Mouse (Mus musculus): ENCODE data around the gene Adsl. TPM values are rescaled to one million over a fixed set of nuclear protein-coding genes. Genes with fewer than 3 reads are reported as not detected.
"Not testable (repeated sequence)": the region's sequence is repeated elsewhere in the genome, so short reads cannot be mapped to it uniquely, and the experiment has no call there.

Adsl gene
- 10 to 100 TPM; 34.3 to 44.6 (median 37.3) TPM for total RNA-seq (2022)

DNA sequence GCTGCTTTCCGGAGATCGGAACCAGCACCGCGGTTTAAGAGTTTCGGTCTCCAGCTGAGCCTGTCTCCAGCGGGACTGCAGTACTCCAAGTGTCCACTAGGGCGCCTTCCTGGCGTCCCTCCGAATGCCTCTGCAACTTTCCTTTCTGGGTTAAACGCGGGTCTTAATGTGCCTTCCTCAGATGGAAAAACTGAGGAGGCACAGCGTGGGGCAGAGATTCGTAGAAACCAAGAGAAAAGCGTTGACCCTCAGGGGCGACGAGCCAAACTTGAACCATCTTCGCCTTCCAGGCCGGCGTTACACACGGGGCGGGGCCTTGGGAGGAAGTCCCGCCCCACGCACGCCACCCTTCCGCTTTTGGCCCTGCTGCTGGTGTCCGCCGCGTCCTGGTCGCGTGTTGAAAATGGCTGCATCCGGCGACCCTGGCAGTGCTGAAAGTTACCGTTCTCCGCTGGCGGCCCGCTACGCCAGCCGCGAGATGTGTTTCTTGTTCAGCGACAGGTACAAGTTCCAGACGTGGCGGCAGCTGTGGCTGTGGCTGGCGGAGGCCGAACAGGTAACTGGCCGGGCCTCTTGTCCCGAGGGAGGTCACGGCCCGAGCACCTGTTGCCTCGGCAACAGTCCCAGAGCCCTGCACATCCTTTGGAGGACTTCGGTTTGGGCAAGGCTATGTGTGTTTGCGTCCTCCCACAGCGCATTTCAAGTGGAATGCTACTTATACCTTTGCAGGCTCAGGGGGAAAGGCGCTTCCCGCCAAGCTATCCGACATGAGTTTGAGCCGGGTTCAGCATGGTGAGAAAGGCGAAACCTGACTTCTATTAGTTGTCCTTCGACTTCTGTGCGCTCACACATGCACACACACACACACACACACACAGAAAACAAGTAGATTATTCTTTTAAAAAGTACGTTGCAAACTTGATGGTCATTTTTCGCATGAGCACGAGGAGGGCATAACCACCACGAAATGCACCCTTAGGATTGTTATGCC is at the start of gene Adsl:
Adsl (plus strand) TSS at position 346 of the 991 bp plus-strand sequence.
- DNase-seq, result peak; percentile 78

DNA sequence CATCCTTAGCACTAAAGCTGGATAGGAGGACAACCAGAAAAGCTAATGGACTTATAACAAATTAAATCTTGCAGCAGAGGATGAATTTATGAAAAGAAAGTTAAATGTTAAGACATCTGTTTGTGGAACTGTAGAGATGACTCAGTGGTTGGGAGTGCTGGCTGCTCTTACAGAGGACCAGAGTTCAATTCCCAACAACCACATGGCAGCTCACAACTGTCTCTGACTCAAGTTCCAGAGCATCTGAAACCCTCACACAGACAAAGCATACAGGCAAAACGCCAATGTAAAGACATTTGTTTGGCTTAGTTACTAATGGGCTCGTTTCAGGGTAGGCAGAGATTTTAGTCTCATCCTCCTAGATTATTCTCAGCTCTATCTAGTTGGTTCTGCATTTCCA is 48.5 kb upstream of the Adsl start:
- no peak for DNase-seq

DNA sequence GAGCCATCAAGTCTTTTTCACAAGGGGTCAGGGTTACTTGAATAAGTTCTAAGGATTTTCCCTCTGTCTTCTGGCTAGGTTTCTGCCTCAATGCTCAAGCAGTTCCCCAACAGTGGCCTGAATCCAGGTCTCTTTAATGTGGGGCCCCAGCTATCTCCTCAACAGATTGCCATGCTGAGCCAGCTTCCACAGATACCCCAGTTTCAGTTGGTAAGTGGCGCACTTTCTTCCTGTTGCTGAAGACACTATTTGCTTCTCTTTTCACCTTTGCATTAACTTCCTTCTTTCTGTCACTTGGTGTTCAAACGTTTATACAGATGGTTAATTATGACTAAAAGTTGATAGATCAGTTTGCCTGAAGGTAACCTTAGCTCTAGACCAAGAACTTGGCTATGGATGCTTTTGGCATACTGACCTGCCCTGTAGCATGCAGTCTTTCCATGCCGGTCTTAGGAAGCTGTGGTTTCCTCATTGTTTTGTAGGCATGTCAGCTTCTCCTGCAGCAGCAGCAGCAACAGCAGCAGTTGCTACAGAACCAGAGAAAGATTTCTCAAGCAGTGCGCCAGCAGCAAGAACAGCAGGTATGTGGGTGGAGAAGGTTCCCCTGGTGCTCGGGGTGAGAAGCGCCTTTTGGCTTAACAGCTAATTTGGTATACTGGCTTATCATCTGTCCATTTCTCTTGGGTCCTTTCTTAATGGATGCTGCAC is 46.3 kb upstream of the Adsl start:
- no peak for DNase-seq

DNA sequence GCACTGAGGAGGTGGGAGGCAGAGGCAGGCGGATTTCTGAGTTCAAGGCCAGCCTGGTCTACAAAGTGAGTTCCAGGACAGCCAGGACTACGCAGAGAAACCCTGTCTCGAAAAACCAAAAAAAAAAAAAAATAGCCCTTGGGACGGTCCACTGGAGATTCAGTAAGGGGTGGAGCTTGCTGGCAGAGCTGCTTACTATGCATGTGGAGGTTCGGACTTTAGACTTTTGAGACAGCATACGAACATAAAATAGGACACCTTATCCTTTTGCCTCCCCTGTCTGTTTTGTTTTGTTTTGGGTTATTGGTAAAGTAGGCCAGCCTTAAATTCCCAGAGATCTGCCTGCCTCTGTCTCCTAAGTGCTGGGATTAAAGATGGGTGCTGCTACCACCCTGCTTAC is 43.5 kb upstream of the Adsl start:
- not testable (repeated sequence) for DNase-seq

DNA sequence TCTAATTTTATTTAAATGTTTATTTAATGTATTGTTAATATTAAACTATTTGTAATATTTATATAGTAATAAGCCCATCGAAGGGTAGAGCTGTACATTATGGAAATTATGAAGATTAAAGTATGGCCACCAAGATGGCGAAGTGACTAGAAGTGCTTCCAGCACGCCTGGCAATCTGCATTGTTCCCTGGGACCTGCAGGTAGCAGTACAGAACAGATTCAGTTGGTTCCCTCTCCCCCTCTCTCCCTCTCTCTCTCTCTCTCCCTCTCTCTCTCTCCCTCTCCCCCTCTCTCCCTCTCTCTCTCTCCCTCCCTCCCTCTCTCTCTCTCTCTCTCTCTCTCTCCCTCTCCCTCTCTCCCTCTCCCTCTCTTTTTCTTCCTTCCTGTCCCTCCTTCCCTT is 38.1 kb upstream of the Adsl start:
- DNase-seq, result no peak

DNA sequence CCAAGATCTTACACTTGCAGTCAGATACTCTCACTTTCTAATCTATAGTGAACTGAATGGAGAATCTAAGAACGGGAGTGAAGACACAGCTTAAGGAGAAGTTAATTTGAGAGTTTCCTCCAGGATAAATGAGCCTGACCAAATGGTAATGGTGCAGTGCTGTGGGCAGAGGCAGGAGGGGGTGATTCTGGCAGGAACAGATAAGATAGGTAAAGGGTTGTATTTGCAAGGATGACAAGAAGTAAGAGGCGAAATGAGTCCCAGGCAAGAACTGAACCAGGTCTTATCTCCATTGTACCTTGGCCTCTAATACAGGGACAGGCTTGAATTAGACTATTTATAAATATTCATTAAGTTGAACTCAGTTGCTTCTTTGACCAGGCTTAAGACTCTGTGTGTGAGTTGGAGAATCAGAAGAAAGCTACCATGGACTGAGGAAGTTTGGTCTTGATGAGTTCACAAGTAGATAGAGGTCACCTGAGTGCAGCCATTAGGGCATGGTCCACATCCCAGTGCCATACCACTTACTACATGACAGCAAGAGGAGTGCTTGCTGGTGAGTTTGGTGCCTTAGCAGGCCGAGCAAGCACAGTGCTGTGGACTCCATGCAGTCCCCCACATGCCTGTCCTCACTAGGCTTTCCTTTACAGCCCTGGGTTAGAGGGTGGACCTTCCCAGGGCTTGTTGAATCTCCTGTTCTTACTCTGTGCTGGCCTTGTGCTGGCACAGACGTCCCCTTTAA is 37.3 kb upstream of the Adsl start:
- no peak for DNase-seq

DNA sequence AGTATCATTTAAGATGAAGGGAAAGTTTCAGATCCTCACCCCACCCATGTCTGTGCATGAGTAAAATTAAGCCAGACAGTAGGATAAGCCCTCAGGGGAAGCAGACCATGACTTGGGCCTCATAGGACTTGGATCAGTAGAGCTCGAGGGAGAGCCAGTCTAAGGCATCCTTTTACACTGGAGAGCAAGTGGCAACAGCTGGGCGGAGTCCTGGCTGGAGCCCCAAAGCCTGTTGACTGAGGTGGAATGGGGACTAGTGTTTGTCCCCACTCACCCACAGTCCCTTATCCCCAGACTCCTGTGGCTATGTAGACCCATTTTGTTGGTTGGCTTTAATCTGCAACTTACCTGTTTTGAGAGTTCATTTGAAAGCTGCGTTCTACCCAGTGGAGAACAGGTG is 36.1 kb upstream of the Adsl start:
- DNase-seq, result no peak

DNA sequence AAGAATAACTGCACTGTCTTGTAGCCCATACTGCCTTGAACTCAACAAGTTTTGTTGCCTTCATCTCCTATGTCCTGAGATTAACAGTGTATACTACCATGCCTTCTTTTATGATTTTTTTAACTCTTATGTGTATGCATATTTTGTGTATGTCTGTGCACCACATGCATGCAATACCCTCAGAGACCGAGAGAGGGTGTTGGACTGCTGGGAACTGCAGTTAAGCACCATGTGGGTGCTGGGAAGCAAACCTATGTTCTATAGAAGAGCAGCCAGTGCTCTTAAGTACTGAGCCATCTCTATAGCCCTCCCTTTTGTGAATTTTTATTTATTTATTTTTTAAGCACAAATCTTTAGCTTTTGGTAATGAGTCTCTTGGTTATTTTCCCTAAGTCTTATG is 34.5 kb upstream of the Adsl start:
- DNase-seq, result no peak

DNA sequence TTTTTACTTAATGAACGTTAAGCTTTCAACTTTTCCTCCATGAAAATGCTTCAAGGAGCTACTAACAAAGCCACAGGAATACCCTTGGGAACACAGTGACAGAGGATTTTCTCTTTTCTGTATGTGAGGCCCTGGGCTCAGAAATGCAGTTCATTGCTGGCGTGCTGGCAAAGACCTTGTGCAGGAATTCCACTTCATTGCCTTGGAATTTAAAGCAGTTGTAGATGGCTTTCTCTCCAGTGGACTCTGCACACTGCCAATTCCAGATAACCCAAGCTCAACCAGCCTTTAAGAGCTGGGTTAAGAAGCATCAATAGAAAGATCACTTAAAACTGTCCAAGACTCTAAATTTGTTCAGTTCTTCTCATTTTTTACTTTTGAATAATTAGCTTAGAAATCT is 32.4 kb upstream of the Adsl start:
- peak; percentile 22 for DNase-seq

DNA sequence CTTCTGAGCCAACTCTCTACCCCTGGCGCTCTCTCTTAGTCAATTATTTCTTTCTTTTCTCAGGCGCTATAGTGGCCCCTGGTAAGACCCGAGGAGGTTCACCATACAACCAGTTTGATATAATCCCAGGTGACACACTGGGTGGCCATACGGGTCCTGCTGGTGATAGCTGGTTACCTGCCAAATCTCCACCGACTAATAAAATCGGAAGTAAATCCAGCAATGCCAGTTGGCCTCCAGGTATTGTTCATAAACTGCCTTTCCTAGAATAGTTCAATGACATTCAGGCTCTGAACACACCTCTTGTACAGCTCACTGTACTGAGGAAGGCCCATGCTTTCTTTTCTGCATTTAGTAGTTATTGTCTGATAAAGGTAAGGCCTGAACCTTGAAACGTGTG is 31.7 kb upstream of the Adsl start:
- DNase-seq, result no peak

DNA sequence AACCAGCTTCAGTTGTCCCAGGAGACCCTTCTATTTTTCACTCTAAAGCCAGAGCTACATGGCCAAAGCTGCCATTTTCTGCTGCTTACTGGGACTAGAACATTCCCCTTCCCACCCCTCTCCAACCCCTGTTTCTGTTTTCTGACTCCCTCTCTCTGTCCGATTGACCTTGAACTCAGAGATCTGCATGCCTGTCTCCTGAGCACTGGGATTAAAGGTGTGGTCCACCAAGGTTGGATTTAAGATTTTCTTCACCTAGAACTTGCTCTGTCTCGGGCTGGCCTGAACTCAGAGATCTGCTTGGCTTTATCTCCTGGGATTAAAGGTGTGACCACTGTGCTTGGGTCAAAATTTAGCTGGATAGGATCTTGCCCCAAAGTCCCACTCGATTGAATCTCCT is 27.9 kb upstream of the Adsl start:
- no peak for DNase-seq

DNA sequence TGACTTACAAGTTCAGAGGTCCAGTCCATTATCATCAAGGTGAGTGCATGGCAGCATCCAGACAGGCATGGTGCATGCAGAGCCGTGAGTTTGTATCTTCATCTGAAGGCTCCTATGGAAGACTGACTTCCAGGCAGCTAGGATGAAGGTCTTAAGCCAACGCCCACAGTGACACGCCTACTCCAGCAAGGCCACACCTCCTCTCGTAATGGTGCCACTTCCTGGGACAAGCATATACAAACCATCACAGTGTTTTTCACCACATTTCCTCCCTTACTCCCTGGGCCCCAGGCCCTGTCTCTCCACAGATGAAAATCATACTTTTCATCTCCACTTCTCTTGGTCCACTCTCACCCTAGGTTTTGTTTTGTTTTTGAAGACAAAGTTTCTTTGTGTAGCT is 26.5 kb upstream of the Adsl start:
- no peak for DNase-seq

DNA sequence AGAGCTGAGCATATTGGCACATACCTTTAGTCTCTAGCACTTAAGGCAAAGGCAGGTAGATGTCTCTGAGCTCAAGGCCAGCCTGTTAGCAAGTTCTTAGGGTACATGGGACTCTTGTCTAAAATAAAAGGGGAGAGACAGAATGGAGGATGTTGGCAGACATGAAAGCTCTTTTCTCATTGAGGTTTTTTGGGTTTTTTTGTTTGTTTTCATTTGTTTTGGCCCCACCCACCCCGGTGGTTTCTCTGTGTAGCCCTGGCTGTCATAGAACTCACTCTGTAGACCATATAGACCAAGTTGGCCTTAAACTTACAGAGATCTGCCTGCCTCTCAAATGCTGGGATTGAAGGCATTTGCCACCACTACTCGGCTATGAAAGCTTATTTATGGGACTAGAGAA is 24.1 kb upstream of the Adsl start:
- DNase-seq, result no peak

DNA sequence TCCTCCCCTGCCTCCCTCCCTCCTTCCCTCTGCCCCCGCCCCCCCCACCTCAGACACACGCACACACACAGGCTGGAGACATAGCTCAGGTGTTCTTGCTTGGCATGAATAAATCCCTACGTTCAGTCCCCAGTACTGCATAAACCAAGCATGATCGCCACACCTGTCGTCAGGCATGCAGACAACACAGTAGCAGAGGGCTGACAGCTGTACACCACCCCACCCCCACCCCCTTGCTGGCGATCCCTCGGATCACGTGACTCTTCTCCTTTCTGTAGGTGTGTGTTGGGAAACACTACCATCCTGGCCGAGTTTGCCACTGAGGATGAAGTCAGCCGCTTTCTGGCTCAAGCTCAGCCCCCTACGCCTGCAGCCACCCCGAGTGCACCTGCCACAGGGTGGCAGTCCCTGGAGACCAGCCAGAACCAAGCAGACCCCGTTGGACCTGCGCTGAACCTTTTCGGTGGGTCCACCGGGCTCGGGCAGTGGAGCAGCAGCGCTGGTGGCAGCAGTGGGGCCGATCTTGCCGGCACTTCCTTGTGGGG is 19.4 kb upstream of the Adsl start:
- DNase-seq, result no peak

DNA sequence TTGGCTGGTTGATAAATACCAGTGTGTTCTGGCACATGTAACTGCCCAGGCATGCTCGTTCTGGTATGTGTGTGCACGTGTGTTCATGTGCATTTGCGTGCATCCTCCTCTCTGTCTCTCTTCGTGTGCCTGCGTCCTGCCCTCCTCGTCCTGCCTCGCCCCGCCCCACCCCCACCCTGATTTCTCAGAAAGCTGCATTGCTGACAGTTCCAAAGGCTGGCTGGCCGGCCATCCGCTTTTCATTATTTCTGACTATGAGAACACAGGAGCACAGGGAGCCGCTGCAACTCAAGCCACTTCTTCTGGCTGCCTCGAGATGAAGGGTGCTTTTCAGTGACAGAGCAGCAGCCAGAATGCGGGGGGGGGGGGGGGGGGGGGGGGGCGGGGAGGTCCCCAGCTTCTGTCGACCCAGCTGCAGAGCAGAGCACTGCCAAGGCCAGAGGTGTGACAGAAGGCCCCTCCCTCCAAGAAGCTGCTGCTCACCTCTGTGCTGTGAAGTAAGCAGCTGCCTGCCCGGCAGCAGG is 18.2 kb upstream of the Adsl start:
- DNase-seq, result no peak

DNA sequence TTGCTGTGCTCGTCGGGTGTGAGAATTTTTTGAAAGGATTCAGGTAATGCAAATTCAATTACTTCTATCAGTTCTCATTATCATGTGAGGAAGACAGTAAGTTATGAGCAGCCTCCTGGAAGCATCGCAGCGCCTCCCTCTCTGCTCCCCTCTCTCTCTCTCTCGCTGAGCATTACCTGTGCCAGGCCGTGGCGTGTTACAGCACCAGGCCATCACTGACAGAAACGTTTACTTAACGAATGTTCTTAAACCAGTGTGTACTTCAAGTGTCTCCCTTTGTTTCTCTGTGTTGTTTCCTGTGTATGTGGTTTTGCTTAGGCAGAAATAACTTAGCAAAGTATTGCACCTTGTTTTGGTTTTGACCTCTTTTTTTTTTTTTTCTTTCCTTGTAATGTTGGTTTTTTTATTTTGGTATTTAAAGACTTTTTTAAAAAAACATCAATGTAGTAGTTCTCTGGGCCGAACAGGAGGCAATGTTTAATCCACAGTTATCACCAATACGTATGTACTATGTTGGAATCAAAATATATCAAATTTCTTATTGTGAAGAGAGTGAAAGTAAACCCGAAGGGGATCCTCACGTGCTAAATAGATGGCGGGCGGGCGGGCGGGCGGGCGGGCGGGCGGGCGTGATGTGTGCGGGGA is 17.5 kb upstream of the Adsl start:
- DNase-seq, result not testable (repeated sequence)

DNA sequence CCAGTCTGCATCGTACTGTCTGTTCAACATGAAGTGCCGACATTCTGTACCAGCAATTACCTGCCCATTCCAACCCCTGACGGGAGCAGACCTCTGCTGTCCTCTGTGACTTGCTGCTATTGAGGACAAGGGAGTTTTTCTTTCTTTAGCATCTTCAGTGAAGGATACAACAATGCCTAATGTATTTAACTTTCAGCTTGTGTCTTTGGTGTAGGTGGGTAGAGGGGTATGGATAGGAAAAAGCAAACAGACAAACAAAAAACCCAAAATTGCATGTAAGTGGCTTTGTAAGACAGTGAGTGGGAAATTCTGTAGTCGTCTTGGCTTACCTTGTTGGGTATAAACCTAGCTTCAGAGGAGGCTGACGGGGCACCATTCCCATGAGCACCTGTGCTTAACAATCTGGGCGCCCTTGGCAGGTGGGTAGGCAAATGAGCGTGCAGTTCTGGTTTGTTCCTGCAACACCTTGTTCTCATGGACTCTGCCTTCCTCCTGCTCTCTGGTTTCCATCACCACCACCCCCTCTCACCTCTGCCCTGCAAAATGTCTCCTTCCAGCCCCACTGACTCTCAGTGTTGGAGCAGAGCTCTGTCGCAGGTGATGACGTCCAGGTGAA is 16.8 kb upstream of the Adsl start:
- DNase-seq, result no peak

DNA sequence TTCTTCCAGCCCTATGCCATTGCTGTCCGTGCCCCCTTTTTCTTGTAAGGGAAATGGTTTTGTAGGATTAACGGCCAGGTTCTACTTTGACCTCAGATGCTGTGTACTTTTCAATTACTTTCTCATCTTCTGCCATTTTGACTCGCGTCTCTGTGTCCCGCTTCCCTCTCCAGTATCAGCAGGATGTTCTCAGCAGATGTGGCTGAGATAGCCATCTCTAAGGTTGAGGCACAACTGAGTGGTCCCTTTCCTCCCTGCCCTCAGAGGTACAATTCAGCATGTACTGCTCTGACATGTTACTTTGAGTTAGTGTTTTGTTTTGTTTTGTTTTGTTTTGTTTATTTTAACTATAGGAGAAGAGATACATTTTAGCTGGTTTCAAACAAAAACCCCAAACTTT is 13.4 kb upstream of the Adsl start:
- no peak for DNase-seq

DNA sequence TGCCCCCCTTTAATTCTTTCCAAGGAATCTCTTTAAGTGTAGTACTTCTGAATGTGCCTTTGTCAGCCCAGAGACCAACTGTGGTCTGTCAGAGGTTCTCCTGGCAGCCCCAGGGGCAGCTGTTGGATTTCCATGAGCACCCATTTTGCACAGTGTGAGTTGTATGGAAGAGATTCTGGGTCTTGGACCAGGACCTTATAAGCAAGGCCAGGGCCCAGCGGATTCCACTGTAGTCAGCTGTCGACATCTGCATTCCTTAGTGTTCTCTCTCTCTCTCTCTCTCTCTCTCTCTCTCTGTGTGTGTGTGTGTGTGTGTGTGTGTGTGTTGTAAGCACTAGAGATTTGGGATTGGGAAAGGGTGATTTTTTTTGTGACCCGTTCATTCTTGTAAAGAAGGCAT is 11.6 kb upstream of the Adsl start:
- DNase-seq, result no peak

DNA sequence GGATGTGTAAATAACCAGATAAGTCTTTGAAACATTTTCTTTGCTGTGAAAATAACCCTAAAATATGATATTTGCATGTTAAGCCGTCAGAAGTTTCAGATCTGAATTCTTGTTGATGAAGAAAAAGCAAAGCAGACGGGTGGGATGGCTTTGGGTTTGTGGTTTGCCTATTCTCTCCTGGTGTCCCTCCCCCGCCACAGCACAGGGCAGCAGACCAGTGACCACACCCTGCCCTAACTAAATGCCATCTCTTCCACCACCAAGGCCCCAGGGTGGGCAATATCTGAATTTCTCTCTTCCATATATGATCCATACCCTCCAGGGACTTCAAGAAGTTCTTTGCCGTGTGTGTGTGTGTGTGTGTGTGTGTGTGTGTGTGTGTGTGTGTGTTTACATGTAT is 9.7 kb upstream of the Adsl start:
- DNase-seq, result no peak

DNA sequence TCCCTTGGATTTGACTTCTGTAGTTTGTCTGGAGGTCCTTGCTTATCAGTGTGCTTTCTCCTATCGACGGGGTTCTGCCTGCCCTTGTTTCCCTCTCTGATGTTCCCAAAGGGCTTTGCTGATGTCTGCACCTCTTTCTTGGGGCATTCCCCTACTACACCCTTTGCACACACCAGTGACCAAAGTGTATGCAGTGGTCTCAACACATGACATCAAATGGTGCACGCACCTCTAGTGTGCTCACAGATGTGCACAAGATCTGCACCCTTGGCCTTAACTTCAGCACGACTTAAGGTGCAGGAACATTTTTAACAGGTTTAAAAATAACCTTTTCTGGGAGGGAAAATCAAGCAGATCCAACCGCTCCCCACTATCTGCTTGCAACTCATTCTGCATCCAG is 8.9 kb upstream of the Adsl start:
- no peak for DNase-seq

Measured in adrenal gland, adult 8-10 months (tissue).